Mouse (Mus musculus) spleen, adult 12 weeks (tissue): Measurements from ENCODE around the gene Tuba1a.
"Not testable (repeated sequence)": the region's sequence is repeated elsewhere in the genome, so short reads cannot be mapped to it uniquely, and the experiment has no call there.

Source experiments
- DNase-seq: peaks from one replicate; pipeline ENCODE4 v3.0.0; 2022; ENCODE audit warnings: low spot score

Gene Tuba1a

DNA sequence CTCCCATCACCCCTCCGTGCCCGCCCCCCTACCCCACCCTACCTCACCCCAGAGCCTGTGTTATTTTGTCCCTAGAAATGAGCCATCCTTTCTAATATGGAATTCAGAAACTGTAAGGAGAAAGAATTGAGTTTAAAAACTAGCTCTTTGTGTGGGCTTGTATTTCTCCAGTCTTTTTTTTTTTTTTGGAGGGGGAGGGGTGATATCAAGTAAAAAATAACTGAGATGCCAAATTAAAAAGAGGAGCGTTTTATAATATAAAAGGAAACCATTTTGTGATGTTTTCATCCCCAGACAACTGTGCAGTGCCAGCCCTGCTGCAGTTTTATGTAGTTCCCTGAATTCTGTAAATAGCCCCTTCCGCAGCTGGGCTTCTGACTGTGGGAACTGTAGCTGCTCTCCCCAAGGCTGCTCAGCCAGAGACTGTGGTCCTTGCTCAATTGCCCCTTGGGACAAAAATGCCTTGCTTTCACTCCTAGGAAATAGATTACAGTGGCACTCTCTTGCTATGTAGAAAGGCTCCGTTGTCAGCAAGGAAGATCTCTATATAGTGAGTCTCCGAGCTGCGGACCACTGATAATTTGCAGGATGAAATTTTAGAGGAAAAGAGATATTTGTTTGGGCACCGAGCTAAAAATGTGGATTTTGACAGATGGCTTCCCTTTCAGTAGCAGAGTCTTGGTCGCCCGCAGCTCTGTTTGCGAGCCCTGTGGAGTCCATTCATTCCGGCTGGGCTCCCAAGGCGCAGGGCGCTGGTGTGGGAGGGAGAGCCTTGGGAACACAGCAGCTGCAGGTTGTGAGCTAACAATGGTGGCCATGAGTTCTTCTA, 1.1 kb upstream of the Tuba1a start:
- no peak for DNase-seq

DNA sequence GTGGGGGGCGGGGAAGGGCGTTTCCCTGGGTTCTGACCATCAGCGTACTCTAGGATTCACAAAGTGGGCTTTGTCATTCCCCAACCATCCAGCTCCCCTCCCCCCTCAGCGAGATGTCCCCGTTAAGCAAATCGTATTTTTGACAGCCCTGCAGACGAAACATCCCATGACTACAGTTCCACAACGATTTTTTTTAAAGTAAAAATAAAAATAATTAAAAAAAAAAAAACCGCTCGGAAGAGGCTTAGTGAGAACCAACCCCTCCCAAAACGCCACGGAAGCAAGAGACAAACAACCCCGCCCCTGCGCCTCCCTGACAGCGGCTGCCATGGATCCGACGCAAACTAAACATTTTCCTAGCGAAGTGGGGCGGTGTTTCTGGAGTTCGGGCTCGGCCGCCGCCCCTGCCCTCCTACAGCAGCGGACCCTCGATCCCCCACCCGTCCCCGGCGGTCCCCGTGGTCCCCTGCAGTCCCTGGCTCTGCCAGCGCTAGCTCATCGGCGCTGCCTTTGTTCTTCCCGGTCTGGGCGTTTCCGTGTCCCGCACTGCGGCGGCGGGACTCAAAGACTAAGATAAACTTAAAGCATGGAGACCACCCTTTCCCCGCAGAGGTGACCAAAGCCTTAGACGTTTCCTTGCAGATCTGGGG, 627 bp downstream of the Tuba1a start:
- DNase-seq = peak; percentile 64

GRCm38 (mm10) chr15:98952063-98952455, 1.4 kb downstream of the Tuba1a start:
- no peak for DNase-seq

DNA sequence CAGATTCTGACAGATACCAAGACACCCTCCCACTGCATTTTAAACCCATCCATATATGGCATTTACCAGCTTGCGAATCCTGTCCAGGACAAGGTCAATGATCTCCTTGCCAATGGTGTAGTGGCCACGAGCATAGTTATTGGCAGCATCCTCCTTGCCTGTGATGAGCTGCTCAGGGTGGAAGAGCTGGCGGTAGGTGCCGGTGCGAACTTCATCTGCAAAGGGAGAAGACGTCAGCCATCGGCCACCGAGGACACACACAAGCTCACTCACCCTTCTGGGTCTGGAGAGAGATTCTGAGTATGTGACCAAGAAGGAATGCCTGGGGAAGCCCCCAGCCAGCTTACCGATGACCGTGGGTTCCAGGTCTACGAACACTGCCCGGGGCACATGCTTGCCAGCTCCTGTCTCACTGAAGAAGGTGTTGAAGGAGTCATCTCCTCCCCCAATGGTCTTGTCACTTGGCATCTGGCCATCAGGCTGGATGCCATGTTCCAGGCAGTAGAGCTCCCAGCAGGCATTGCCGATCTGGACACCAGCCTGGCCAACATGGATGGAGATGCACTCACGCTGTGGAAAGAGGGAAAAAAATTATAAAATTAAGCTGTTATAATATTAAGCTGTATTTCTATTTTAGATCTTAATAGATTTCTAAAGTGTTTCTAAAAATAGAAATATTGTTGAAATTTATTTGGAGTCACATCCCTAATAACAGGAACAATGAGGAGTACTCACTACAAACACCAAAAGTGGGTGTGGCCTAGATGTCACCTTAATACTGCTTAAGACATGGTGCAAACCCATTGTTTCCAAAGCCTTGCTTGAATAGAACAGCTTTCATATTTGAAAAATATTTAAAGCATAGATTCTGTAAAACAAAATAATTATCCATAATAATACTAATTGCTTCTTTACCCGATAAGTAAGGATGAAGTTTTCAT, 2.1 kb downstream of the Tuba1a start:
- DNase-seq = not testable (repeated sequence)

DNA sequence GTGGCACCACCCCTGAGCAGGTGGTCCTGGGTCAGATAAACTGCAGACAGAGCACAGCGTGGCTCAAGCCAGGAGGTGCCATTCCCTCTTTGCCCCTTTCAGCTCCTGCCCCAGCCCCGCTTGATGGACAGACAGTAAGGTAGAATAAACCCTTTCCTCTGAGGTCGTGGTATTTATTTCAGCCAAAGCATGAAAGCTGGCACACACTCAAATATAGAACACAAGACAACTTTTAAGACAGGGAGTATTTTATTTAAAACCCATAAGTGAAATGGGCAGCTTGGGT, 4.0 kb downstream of the Tuba1a start:
- DNase-seq = no peak

GRCm38 (mm10) chr15:98948857-98949606, 4.5 kb downstream of the Tuba1a start:
- DNase-seq = no peak

DNA sequence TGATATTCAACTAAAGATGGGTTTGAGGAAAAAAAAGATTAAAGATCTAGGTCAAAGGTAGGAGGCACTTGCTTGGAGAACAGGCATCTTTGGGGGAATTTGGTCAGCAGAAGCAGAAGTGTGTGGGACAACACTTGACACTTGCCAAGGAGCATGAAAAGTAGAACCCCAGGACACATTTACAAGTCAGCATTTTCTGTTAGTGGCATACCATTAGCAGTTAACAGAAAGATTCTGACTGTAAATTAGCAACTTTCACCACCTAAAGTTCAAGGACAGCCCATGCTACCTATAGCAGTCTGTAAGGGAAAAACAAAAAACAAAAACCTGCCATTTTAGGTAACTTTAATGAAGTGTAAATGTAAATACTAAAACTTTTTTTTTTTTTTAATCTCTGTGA, 5.1 kb downstream of the Tuba1a start:
- DNase-seq = no peak

GRCm38 (mm10) chr15:98947884-98948283, 5.6 kb downstream of the Tuba1a start:
- DNase-seq = no peak

GRCm38 (mm10) chr15:98943133-98943532, 10.4 kb downstream of the Tuba1a start:
- no peak for DNase-seq

DNA sequence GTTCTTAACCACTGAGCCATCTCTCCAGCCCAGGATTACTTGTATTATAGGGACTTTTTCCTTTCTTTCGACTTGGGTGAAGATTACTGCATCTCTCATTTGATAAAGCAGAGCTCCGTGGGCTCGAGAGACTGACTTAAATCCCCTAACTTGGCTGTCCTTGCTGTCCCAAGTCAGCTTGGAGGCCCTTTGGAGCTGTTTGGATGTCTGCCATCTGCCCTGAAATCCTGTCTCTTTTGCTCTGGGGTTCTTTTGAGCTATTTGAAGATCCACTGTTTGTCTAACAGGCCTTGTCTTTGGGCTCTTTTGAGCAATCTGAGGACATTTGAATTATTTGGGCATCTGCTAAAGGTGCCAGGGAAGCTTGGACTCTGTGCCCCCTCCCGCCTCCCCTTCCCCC, 11.4 kb downstream of the Tuba1a start:
- no peak for DNase-seq

DNA sequence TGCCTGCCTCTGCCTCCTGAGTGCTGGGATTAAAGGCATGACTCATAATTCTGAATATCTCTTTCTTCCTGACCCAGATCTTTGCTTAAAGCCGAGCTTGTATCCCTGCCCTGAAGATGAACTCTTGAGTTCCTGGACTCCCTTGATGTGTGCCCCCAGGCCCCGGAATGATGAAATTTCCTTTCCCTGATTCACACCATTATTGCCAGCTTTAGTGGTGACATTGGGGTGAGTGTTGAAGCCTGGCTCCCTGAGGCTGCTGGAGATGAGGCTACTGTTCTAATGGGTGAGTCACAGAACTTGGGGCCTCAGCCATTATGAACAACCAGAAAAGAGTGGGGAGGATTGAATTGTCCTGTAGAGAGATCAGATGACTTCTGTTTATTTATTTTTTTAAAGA, 12.0 kb downstream of the Tuba1a start:
- DNase-seq = no peak

DNA sequence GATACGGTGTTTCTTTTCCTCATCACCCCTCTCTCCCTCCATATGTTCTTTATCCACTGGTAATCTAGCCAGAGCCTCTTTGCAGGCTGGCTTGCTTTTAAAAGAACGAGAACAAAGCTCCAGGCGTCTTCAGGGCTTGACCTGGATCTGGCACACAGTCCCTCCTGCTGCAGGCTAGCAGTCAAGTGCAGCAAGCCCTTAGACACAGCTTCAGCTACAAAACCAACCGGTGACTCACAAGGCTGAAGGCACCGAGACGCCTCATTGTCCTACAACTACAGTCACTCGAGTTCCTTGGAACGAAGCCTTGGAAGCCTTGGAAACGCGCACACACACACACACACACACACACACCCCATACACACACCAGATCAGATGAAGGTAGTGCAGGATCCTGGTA, 12.7 kb downstream of the Tuba1a start:
- DNase-seq = no peak

DNA sequence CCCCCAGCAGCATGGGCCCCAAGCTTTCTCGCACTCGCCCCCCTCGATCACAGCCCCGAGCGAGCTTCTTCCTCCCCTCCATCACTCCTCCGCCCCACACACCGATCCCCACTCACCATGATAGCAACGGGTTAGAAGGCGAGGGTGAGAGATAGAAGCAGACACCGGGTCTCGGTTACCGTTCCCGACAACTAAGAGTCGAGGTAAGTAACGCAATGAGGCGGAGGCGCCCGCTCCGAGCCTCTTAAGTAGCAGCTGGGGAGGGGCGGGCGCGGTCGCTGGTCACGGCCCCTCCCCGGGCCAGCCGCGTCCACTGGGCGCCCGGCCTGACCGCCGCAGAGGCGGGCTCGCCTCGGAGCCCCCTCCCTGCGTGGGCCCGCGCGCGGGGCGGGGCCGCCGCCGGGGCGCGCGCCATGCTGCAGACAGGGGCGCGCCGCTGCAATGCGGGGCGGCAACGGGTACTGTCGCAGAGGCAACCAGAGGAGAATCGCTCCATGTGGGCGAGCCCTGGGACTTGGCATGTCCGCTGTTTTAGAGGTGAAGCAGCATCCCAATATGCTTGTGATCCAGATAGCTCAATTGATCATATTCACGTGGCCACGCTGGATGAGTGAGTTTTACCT, 19.2 kb downstream of the Tuba1a start, which contains the start of gene Tuba1b:
Gene Tuba1b (minus strand): TSS at position 349 of the 623 bp plus-strand sequence.
- peak; percentile 87 for DNase-seq

- DNase-seq = peak; percentile 89
Observed at GRCm38 (mm10) chr15:98933833-98934216, 19.7 kb downstream of the Tuba1a start.

GRCm38 (mm10) chr15:98933004-98933671, 20.4 kb downstream of the Tuba1a start:
- DNase-seq = not testable (repeated sequence)

DNA sequence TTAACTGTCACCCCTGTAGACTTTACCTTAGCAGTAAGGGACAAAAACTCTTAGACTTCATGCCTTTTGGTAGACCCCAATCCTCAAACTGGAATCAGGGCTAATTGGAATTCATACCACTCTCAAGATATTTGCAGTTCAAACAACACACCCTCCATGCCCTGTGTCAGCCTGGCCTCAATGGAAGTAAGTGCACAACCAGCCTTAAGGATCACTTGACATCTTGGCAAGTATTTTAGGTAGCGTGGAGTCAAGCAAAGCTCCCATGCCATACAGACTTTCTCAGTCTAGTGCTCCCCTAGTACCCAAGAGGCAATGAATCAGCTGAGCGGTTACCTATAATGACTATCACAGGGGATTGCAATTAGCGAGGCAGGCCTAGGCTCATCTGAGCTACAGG, 22.5 kb downstream of the Tuba1a start:
- no peak for DNase-seq

DNA sequence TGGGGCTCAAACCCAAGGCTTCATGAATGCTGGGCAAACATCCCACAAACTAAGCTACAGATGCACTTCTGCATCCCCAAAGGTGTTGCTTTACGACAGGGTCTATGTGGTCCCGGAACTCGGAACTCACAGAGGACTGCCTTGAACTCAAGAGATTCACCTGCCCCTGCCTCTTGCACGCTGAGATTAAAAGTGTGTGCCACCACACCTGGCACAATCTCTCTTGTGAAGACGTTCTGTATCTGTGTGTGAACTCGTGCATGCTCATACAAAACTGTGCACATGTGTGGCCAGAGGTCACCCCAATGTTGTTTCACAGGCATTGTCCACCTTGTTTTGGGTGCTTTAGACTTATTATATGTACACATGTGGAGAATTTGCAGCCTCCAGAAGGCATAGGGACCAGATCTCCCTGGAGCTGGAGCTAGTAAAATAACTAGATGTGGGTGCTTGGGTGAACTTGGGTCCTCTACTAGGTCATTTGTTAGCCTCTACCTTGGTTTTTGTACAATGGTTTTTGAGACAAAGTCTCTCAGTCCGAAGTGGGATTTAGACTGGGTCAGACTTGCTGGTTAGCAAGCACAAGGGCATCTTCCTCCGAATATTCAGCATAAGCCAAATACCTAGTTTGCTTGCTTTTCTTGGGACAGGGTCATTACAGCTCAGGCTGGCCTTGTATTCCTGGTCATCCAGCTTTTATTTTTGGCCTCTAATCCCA, 23.3 kb downstream of the Tuba1a start:
- DNase-seq = no peak

- no peak for DNase-seq
Observed at GRCm38 (mm10) chr15:98928598-98929240, 24.8 kb downstream of the Tuba1a start.

DNA sequence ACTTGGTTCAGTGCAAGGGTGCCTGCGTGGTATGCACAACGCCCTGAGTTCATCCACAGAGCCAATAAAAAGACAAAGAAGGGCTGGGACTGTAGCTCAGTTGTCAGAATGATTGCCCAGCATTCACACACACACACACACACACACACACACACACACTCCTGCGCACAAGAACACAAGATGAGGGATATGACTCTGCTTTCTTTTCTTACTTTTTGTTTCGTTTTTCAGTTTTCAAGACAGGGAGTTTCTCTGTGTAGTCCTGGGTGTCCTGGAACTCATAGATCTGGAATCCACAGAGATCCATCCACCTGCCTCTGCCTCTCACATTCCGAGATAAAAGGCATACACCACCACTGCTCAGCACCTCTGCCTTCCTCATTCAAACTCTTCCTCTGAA, 25.9 kb downstream of the Tuba1a start:
- no peak for DNase-seq

DNA sequence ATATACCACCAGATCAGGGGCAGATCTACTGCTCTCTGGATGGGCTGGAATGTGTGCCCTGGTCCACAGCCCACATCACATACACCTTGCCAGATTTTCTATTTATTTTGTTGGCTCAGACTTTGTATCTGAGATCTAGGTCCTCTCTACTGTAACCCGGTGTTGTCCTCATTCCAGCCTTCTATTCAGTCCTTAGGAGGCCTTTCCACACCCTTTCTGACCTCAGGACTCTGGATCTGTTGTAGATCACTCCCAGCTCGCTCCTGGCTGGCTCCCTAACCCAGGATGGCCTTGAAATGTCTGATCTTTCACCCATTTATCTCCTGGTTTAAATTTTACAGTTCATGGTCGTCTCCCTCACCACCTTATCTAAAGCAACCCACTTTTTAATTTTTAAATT, 28.8 kb downstream of the Tuba1a start:
- no peak for DNase-seq
